Mouse (Mus musculus): ENCODE data around the gene Abhd16a. TPM values are rescaled to one million over a fixed set of nuclear protein-coding genes. Genes with fewer than 3 reads are reported as not detected.

Gene Abhd16a
- total RNA-seq, 2 experiments from 2014 or later = 51.0 to 55.7 TPM

DNA sequence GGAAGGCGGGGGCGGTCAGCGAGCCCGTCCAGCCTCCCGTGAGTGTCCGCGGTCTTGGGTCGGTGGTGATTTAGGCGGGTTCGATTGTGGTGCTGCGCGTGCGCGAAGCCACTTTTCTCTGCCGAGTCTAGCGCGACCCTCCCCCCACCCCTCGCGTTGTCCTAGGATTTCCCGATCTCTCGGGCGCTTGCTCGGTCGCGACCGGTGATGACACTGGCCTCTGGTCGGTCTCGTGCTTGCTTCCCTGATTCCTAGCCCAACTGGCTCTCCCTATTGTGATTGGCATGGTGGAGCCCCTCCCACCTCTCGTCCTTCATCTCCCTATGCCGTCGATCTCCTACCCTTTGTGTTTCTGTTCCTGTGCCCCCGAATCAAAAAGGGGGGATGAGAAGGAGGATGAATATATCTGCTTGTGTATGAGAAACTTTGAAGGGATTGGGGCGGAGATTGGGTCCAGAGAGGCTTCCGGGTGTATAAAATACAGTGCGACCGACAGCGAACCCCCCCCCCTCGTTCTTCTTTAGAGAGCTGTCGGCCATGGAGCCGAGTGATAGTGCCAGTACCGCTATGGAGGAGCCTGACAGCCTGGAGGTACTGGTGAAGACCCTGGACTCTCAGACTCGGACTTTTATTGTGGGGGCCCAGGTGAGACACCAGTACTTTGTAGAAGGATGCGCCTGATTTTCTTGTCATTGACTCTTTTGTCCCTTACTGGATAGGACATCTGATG lies 46.7 kb downstream of the Abhd16a start:
- intact Hi-C loops (cut with DNase I) = loop anchor here (2.0 kb wide), 1 partner anchor 27 kb away; no protein-coding TSS in a partner anchor
- no peak for DNase-seq

DNA sequence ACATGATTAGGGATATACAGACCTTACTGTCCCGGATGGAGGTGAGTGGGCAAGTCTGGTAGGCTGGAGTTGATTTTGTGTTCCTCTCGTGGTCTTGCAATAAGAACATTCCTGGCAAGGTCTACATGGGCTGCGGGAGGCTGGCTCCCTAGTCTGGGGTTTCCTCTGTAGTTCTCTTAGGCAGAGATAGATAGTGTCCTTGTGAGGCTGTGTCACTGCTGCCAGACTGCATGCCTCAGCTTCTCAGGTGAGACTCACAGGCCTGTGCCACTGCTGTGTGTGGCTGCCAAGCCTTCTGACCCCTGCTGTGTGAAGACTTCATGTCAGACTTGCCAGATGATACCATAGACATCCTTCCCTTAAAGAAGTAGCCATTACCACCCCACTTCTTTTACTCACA lies 50.2 kb downstream of the Abhd16a start:
- intact Hi-C loops (cut with DNase I) = loop anchor here (2.0 kb wide), 1 partner anchor 14 kb away; no protein-coding TSS in a partner anchor
- no peak for DNase-seq

- intact Hi-C loops (cut with DNase I) = no loop called here
These were observed 51.5 kb downstream of the Abhd16a start for GRCm38 (mm10) chr17:35140490-35140996.

DNA sequence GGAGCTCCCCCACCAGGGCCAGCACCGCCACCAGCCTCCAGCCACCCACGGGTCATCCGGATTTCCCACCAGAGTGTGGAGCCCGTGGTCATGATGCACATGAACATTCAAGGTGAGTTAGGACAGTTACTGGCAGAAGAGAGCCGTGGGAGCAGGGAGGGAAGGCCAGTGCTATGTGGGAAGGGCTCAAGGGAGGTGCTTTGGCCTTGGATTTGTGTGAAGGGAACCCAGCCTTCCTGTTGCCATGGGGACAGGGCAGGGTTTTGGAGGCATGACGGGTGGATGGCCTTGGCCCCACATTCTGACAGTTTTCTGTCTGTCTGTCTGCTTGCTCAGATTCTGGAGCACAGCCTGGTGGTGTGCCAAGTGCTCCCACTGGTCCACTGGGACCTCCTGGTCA lies 52.9 kb downstream of the Abhd16a start:
- intact Hi-C loops (cut with DNase I) = no loop called here
- DNase-seq = no peak

More at GRCm38 (mm10) chr17:35140490-35140996, 51.5 kb downstream of the Abhd16a start:
- no peak for DNase-seq

GRCm38 (mm10) chr17:35146139-35146538 lies 57.1 kb downstream of the Abhd16a start:
- intact Hi-C loops (cut with DNase I) = no loop called here

DNA sequence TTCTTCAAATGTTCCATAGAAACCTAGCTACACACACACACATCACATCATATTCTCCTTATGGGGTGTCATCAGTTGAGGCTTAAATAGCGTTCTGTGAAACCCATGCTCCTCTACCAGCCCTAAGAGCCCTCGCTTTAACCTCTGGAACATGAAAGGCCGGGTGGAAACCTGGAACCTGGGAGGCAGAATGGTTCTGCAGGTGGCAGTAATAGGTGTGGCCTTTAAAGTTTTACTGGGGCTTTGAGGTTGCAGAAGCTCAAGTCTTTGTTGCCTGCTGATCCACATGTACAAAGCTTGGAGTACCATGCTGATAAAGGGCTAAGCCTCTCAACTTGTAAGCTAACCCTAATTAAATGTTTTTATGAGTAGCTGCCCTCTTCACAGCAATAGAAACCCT lies 58.3 kb downstream of the Abhd16a start:
- intact Hi-C loops (cut with DNase I) = no loop called here
- DNase-seq = no peak

More at GRCm38 (mm10) chr17:35146139-35146538, 57.1 kb downstream of the Abhd16a start:
- no peak for DNase-seq

DNA sequence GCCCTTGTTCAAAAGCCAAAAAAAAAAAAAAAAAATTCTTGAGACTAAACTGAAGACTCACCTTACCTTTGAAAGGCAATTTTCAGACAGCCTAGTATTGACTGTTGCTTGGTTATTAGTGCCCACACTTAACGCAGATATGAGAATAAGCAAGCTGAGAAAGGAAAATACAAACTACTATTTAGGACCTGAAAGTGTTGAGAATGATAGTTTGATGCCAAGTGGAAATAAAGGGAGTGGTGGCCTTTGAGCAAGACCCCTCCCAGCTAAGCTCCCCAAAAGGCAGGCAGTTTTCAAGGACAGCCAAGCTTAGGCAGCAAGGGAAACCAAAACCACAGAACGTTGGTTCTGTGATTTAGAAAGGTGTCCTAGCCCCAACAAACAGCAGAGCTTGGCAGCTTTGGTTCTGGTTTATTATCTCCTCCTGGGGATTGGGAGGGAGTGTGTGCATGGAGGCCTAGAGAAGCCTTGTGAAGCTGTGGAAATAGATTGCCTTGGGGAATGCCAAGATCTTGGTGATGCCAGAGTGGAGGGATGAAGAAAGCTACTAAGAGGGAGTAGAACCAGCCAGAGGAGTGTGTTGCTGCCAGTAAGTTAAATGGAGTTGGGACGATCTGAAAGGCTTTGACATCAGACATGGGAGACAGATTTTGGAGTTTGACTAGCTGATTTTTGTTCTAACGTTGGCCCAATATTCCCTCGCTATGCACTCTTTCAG lies 59.0 kb downstream of the Abhd16a start:
- intact Hi-C loops (cut with DNase I) = no loop called here

DNA sequence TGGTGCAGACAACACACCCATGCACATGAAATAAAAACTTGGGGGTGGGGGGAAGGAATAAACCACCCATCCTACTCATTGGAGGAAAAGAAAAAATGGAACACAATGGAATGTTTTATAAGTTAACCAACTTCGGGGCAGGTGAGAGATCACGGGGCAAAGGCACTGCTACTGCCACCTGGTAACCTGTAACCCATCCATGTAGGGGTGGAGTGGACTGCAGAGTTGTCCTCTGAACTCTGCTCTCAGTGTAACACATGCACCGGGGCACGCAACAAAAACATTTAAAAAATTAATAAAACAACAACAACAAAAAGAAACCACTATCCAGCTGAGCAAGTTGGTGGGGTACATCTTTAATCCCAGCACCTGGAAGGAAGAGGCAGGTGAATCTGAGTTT lies 63.1 kb downstream of the Abhd16a start:
- DNase-seq = no peak
- intact Hi-C loops (cut with DNase I) = loop anchor here (2.0 kb wide), 1 partner anchor 13 kb away; no protein-coding TSS in a partner anchor

More for the DNA sequence above, 59.0 kb downstream of the Abhd16a start:
- no peak for DNase-seq

Other genes starting within 250 kb of the Abhd16a start
- 10 to 100 TPM; 27.6 to 29.3 TPM for gene Skiv2l, start 239.1 kb upstream of the Abhd16a start, total RNA-seq (2021)
- 10 to 100 TPM; 21.0 to 21.3 TPM for gene Nelfe, start 238.9 kb upstream of the Abhd16a start, total RNA-seq (2021)
- gene Cfb, start 226.7 kb upstream of the Abhd16a start, total RNA-seq (2021) = 1 to 10 TPM; 3.5 to 7.0 TPM
- gene Zbtb12, start 209.8 kb upstream of the Abhd16a start, total RNA-seq (2021) = 1 to 10 TPM; 5.5 to 9.3 TPM
- gene Gm20547, start 207.2 kb upstream of the Abhd16a start, total RNA-seq (2021) = not detected
- 1 to 10 TPM; 3.1 to 5.6 TPM for gene C2, start 191.0 kb upstream of the Abhd16a start, total RNA-seq (2021)
- gene Ehmt2, start 190.8 kb upstream of the Abhd16a start, total RNA-seq (2021) = 10 to 100 TPM; 52.4 to 58.2 TPM
- gene Slc44a4, start 174.8 kb upstream of the Abhd16a start, total RNA-seq (2021) = not detected
- 10 to 100 TPM; 12.2 to 12.6 TPM for gene Neu1, start 158.0 kb upstream of the Abhd16a start, total RNA-seq (2021)
- gene Hspa1b, start 130.0 kb upstream of the Abhd16a start, total RNA-seq (2021) = 1 to 10 TPM; 3.9 to 4.5 TPM
- gene Gm20481, start 119.4 kb upstream of the Abhd16a start, total RNA-seq (2021) = not detected
- 1 to 10 TPM; 2.6 TPM for gene Hspa1a, start 117.1 kb upstream of the Abhd16a start, total RNA-seq (2021)
- gene Hspa1l, start 116.6 kb upstream of the Abhd16a start, total RNA-seq (2021) = 1 to 10 TPM; 4.0 to 4.1 TPM
- gene Lsm2, start 107.4 kb upstream of the Abhd16a start, total RNA-seq (2021) = 10 to 100 TPM; 28.8 to 31.7 TPM
- gene Vars, start 88.3 kb upstream of the Abhd16a start, total RNA-seq (2021) = 10 to 100 TPM; 34.5 to 35.6 TPM
- gene Vwa7, start 72.7 kb upstream of the Abhd16a start, total RNA-seq (2021) = 1 to 10 TPM; 3.3 to 3.8 TPM
- gene Sapcd1, start 61.2 kb upstream of the Abhd16a start, total RNA-seq (2021) = under 1 TPM in 1 of 2 experiments, not detected in 1; 0.38 TPM
- gene Msh5, start 42.5 kb upstream of the Abhd16a start, total RNA-seq (2021) = 1 to 10 TPM; 2.0 TPM
- gene Clic1, start 39.3 kb upstream of the Abhd16a start, total RNA-seq (2021) = 100 to 1,000 TPM; 115 to 118 TPM
- gene Ddah2, start 30.2 kb upstream of the Abhd16a start, total RNA-seq (2021) = 10 to 100 TPM; 84.5 to 86.1 TPM
- gene Ly6g6c, start 23.9 kb upstream of the Abhd16a start, total RNA-seq (2021) = not detected
- gene Mpig6b, start 23.1 kb upstream of the Abhd16a start, total RNA-seq (2021) = under 1 TPM; 0.55 to 0.77 TPM
- under 1 TPM; 0.24 to 0.37 TPM for gene Ly6g6e, start 12.4 kb upstream of the Abhd16a start, total RNA-seq (2021)
- gene Ly6g6d, start 11.2 kb upstream of the Abhd16a start, total RNA-seq (2021) = 1 to 10 TPM; 1.1 to 1.2 TPM
- not detected for gene Ly6g6f, start 3.7 kb upstream of the Abhd16a start, total RNA-seq (2021)
- not detected for gene Ly6g5c, start 19.0 kb downstream of the Abhd16a start, total RNA-seq (2021)
- gene Ly6g5b, start 26.2 kb downstream of the Abhd16a start, total RNA-seq (2021) = under 1 TPM in 1 of 2 experiments, not detected in 1; 0.67 TPM
- gene Gpank1, start 32.2 kb downstream of the Abhd16a start, total RNA-seq (2021) = 1 to 10 TPM; 6.6 to 8.3 TPM
- gene Csnk2b, start 32.8 kb downstream of the Abhd16a start, total RNA-seq (2021) = 100 to 1,000 TPM; 183 to 187 TPM
- 10 to 100 TPM; 28.5 to 32.4 TPM for gene D17H6S53E, start 37.1 kb downstream of the Abhd16a start, total RNA-seq (2021)
- not detected for gene Apom, start 42.8 kb downstream of the Abhd16a start, total RNA-seq (2021)
- gene Bag6, start 45.9 kb downstream of the Abhd16a start, total RNA-seq (2021) = 100 to 1,000 TPM; 285 to 291 TPM
- 100 to 1,000 TPM; 195 to 211 TPM for gene Prrc2a, start 75.6 kb downstream of the Abhd16a start, total RNA-seq (2021)
- 1 to 10 TPM; 2.9 to 4.6 TPM for gene Aif1, start 86.8 kb downstream of the Abhd16a start, total RNA-seq (2021)
- gene Lst1, start 99.2 kb downstream of the Abhd16a start, total RNA-seq (2021) = 1 to 10 TPM; 2.8 to 4.5 TPM
- 1 to 10 TPM in 1 of 2 experiments, under 1 TPM in 1; 0.94 to 1.2 TPM for gene Ltb, start 105.2 kb downstream of the Abhd16a start, total RNA-seq (2021)
- under 1 TPM; 0.72 to 0.87 TPM for gene Tnf, start 112.7 kb downstream of the Abhd16a start, total RNA-seq (2021)
- gene Lta, start 116.1 kb downstream of the Abhd16a start, total RNA-seq (2021) = under 1 TPM in 1 of 2 experiments, not detected in 1; 0.17 TPM
- under 1 TPM in 1 of 2 experiments, not detected in 1; 0.84 TPM for gene Gm16181, start 131.6 kb downstream of the Abhd16a start, total RNA-seq (2021)
- gene Atp6v1g2, start 144.4 kb downstream of the Abhd16a start, total RNA-seq (2021) = 1 to 10 TPM; 4.9 to 5.7 TPM
- gene Nfkbil1, start 146.5 kb downstream of the Abhd16a start, total RNA-seq (2021) = 10 to 100 TPM in 1 of 2 experiments, 1 to 10 TPM in 1; 10.0 to 12.2 TPM
- 100 to 1,000 TPM; 163 to 169 TPM for gene Ddx39b, start 152.5 kb downstream of the Abhd16a start, total RNA-seq (2021)
- 10 to 100 TPM; 67.7 to 69.9 TPM for gene H2-D1, start 173.5 kb downstream of the Abhd16a start, total RNA-seq (2021)
- gene H2-Q1, start 231.1 kb downstream of the Abhd16a start, total RNA-seq (2021) = 1 to 10 TPM in 1 of 2 experiments, under 1 TPM in 1; 0.55 to 1.1 TPM